Mouse (Mus musculus) lung, postnatal 0 days (tissue): ENCODE data around the gene Ramp2. TPM values are rescaled to one million over a fixed set of nuclear protein-coding genes. Genes with fewer than 3 reads are reported as not detected.
A peak's percentile ranks its signal among the peaks of the same experiment; 100 is the strongest.

Experiments
- ATAC-seq: fragments of 200-750 bp; cut with Nextera tagmentation; 2 replicates; pipeline ENCODE4 v1.8.0; 2017; ENCODE audit warnings: moderate library complexity
- DNase-seq: peaks from one replicate; pipeline ENCODE4 v3.0.0-alpha.2; 2016; ENCODE audit warnings: low spot score
- H3K27ac ChIP-seq: fragments of 300-500 bp; sonication (generic); 2 replicates; pipeline ENCODE4 v1.5.1; 2014; ENCODE audit warnings: antibody characterized with exemption, mild to moderate bottlenecking, low read length, mixed read lengths
- H3K27me3 ChIP-seq: fragments of 300-500 bp; sonication (generic); replicated peaks from 2 replicates; pipeline ENCODE4 v1.6.1; 2014; ENCODE audit warnings: low read length, mixed read lengths; ENCODE audit not compliant: insufficient read depth
- H3K36me3 ChIP-seq: fragments of 300-500 bp; sonication (generic); 2 replicates; pipeline ENCODE4 v1.6.1; 2014; ENCODE audit warnings: low read length, mixed read lengths; ENCODE audit not compliant: insufficient read depth
- H3K4me1 ChIP-seq: fragments of 300-500 bp; sonication (generic); 2 replicates; pipeline ENCODE4 v1.6.1; 2014; ENCODE audit warnings: antibody characterized with exemption, low read depth, low read length, mixed read lengths; ENCODE audit not compliant: insufficient read depth
- H3K4me2 ChIP-seq: fragments of 300-500 bp; sonication (generic); replicated peaks from 2 replicates; pipeline ENCODE4 v1.6.1; 2014; ENCODE audit warnings: low read depth, mild to moderate bottlenecking, low read length, moderate library complexity, mixed read lengths
- H3K4me3 ChIP-seq: fragments of 300-500 bp; sonication (generic); 2 replicates; pipeline ENCODE4 v1.5.1; 2014; ENCODE audit warnings: low read depth, low read length
- H3K9ac ChIP-seq: fragments of 300-500 bp; sonication (generic); replicated peaks from 2 replicates; pipeline ENCODE4 v1.6.1; 2014; ENCODE audit warnings: low read depth, mild to moderate bottlenecking
- H3K9me3 ChIP-seq: fragments of 300-500 bp; sonication (generic); 2 replicates; pipeline ENCODE4 v1.6.1; 2016; ENCODE audit warnings: low read length, mixed read lengths
- CTCF ChIP-seq: IDR thresholded peaks from 2 replicates; pipeline ENCODE4 v1.5.1; 2016; ENCODE audit warnings: antibody characterized with exemption, mild to moderate bottlenecking
- EP300 ChIP-seq: IDR thresholded peaks from 2 replicates; pipeline ENCODE4 v1.6.1; 2016; ENCODE audit warnings: antibody characterized with exemption, mild to moderate bottlenecking, control low read depth
- WGBS: fragments of 180-500 bp; shearing (Covaris S2); extraction: QIAGEN DNeasy Blood & Tissue Kit; methylation state at CpG from one replicate; pipeline ENCODE4 v1.1.7; 2014; 5-methylcytosine and 5-hydroxymethylcytosine counted together
- polyA plus RNA-seq: library from polyadenylated mRNA; unstranded; fragments of >200 nt; fragmentation: Nextera tagmentation; extraction: Ambion mirVana; gene quantifications from 2 replicates; pipeline ENCODE4 v1.2.1, GENCODE M21; 2015

Ramp2 gene
- polyA plus RNA-seq, 1 experiment from 2014 or later, result 834 TPM

- no peak overlapping the region for H3K9ac ChIP-seq
- peak overlapping the region; percentile 52 for H3K4me2 ChIP-seq
- peak overlapping the region; percentile 27 for H3K4me3 ChIP-seq
- TF ChIP-seq CTCF (no peak), EP300 (peak; percentile 98)
- WGBS, result 39% methylated on average over 6 of the region's 6 CpGs
- peak; percentile 83 for ATAC-seq
- H3K36me3 ChIP-seq, result no peaks in the 10 kb centered on the region
- no peaks in the 10 kb centered on the region for H3K9me3 ChIP-seq
- H3K27me3 ChIP-seq, result no peaks in the 10 kb centered on the region
- peaks cover 7% of the 10 kb centered on the region; the same call in 1 of the 2 replicates for H3K4me1 ChIP-seq
- peak overlapping the region; percentile 93 for H3K27ac ChIP-seq
- DNase-seq, result peak; percentile 88
These were observed 13.6 kb upstream of the Ramp2 start for GRCm38 (mm10) chr11:101232010-101232839.

GRCm38 (mm10) chr11:101233240-101233639 lies 12.6 kb upstream of the Ramp2 start:
- WGBS, result 45% methylated on average over 1 of the region's 1 CpGs
- no peak for ATAC-seq
- Histone ChIP-seq H3K36me3 (no peaks in the 10 kb centered on the region), H3K27ac (no peak overlapping the region), H3K27me3 (no peaks in the 10 kb centered on the region), H3K4me3 (no peak overlapping the region), H3K9me3 (no peaks in the 10 kb centered on the region), H3K4me2 (no peak overlapping the region), H3K4me1 (peaks cover 7% of the 10 kb centered on the region; the same call in 1 of the 2 replicates), H3K9ac (no peak overlapping the region)
- DNase-seq, result no peak
- TF ChIP-seq CTCF (no peak), EP300 (no peak)

- TF ChIP-seq EP300, result no peak
- TF ChIP-seq CTCF, result no peak
These were observed 11.7 kb upstream of the Ramp2 start for GRCm38 (mm10) chr11:101234124-101234523.

GRCm38 (mm10) chr11:101235429-101235828 lies 10.4 kb upstream of the Ramp2 start:
- H3K27me3 ChIP-seq, result no peaks in the 10 kb centered on the region
- ATAC-seq, result no peak
- H3K4me2 ChIP-seq, result no peak overlapping the region
- no peak overlapping the region for H3K9ac ChIP-seq
- TF ChIP-seq EP300 (no peak), CTCF (0 out of 2 replicates have a peak, but pooled peaks have one; percentile 14)
- H3K36me3 ChIP-seq, result no peaks in the 10 kb centered on the region
- H3K4me3 ChIP-seq, result no peak overlapping the region
- H3K4me1 ChIP-seq, result 0 out of 2 replicates have a peak, but pooled peaks cover 4% of the 10 kb centered on the region
- no peaks in the 10 kb centered on the region for H3K9me3 ChIP-seq
- no peak overlapping the region for H3K27ac ChIP-seq
- no peak for DNase-seq

More at GRCm38 (mm10) chr11:101234124-101234523, 11.7 kb upstream of the Ramp2 start:
- Histone ChIP-seq H3K4me3 (no peak overlapping the region), H3K27ac (no peak overlapping the region), H3K9me3 (no peaks in the 10 kb centered on the region), H3K9ac (no peak overlapping the region), H3K4me2 (no peak overlapping the region), H3K27me3 (no peaks in the 10 kb centered on the region), H3K36me3 (no peaks in the 10 kb centered on the region), H3K4me1 (peaks cover 7% of the 10 kb centered on the region; the same call in 1 of the 2 replicates)
- DNase-seq (no peak), ATAC-seq (no peak)

- Histone ChIP-seq H3K9me3 (no peaks in the 10 kb centered on the region), H3K9ac (no peak overlapping the region), H3K36me3 (no peaks in the 10 kb centered on the region), H3K4me2 (no peak overlapping the region), H3K4me3 (no peak overlapping the region), H3K27ac (no peak overlapping the region), H3K27me3 (no peaks in the 10 kb centered on the region), H3K4me1 (no peaks in the 10 kb centered on the region)
- no peak for ATAC-seq
- 94% methylated on average over 5 of the region's 5 CpGs for WGBS
- no peak for DNase-seq
- TF ChIP-seq CTCF, result no peak
- no peak for TF ChIP-seq EP300
These were observed 9.0 kb upstream of the Ramp2 start for GRCm38 (mm10) chr11:101236782-101237181.

GRCm38 (mm10) chr11:101238071-101238647 lies 7.7 kb upstream of the Ramp2 start:
- Histone ChIP-seq H3K9me3 (no peaks in the 10 kb centered on the region), H3K9ac (no peak overlapping the region; the same call in 1 of the 2 replicates), H3K36me3 (no peaks in the 10 kb centered on the region), H3K27ac (peak overlapping the region; percentile 69), H3K4me2 (no peak overlapping the region), H3K27me3 (no peaks in the 10 kb centered on the region), H3K4me3 (no peak overlapping the region), H3K4me1 (no peaks in the 10 kb centered on the region)
- ATAC-seq (peak; percentile 65), DNase-seq (peak; percentile 25)
- 34% methylated on average over 5 of the region's 5 CpGs for WGBS
- TF ChIP-seq CTCF, result no peak
- TF ChIP-seq EP300, result no peak
